Mouse (Mus musculus) heart, adult 10 weeks (tissue): Measurements from ENCODE around the gene Hist1h2bc. TPM values are rescaled to one million over a fixed set of nuclear protein-coding genes. Genes with fewer than 3 reads are reported as not detected.

Experiments used
- polyA plus RNA-seq: library from polyadenylated mRNA; stranded (reverse); fragments of 350-450 nt; fragmentation: Illumina TruSeq; extraction: RNeasy Lipid Tissue Mini Kit (QIAGEN cat#74804); gene quantifications from one replicate; pipeline ENCODE4 v1.2.3, GENCODE M21; 2014; ENCODE audit warnings: low read depth, low replicate concordance

Hist1h2bc gene
- polyA plus RNA-seq = 121 TPM

GRCm38 (mm10) chr13:23683755-23684281, at the start of gene Hist1h2bc, which contains the start of gene Hist1h2ac:
TSS of gene Hist1h2bc (plus strand) at chr13:23684199.
TSS of gene Hist1h2ac (minus strand) at chr13:23683948.

GRCm38 (mm10) chr13:23695514-23695913, 11.5 kb downstream of the Hist1h2bc start, which contains the start of gene Hist1h1t:
TSS of gene Hist1h1t (plus strand) at chr13:23695814.

GRCm38 (mm10) chr13:23698300-23698693, 14.3 kb downstream of the Hist1h2bc start, which contains the start of gene Hist1h4c:
TSS of gene Hist1h4c (minus strand) at chr13:23698454.

GRCm38 (mm10) chr13:23710374-23711089, 26.5 kb downstream of the Hist1h2bc start, which contains the start of gene Hfe:
TSS of gene Hfe (minus strand) at chr13:23710854.

GRCm38 (mm10) chr13:23738677-23739068, 54.7 kb downstream of the Hist1h2bc start, which contains the start of gene Hist1h1c:
TSS of gene Hist1h1c (plus strand) at chr13:23738808.

Other genes starting within 250 kb of the Hist1h2bc start
- gene Btn1a1, start 218.3 kb upstream of the Hist1h2bc start, polyA plus RNA-seq = not detected
- gene Btn2a2, start 195.3 kb upstream of the Hist1h2bc start, polyA plus RNA-seq = not detected
- 46.3 TPM for gene Hist1h4h, start 153.1 kb upstream of the Hist1h2bc start, polyA plus RNA-seq
- gene Hist1h2af, start 150.3 kb upstream of the Hist1h2bc start, polyA plus RNA-seq = 2.5 TPM
- not detected for gene Hist1h3g, start 148.8 kb upstream of the Hist1h2bc start, polyA plus RNA-seq
- 0.89 TPM for gene Hist1h2bh, start 140.8 kb upstream of the Hist1h2bc start, polyA plus RNA-seq
- gene Hist1h3f, start 140.1 kb upstream of the Hist1h2bc start, polyA plus RNA-seq = 0.68 TPM
- not detected for gene Hist1h4f, start 132.6 kb upstream of the Hist1h2bc start, polyA plus RNA-seq
- 0.21 TPM for gene Hist1h1d, start 130.9 kb upstream of the Hist1h2bc start, polyA plus RNA-seq
- gene Hist1h3e, start 121.8 kb upstream of the Hist1h2bc start, polyA plus RNA-seq = not detected
- not detected for gene Hist1h2ae, start 113.0 kb upstream of the Hist1h2bc start, polyA plus RNA-seq
- not detected for gene Hist1h2bg, start 112.8 kb upstream of the Hist1h2bc start, polyA plus RNA-seq
- gene Hist1h2bf, start 110.0 kb upstream of the Hist1h2bc start, polyA plus RNA-seq = not detected
- not detected for gene Hist1h2ad, start 109.8 kb upstream of the Hist1h2bc start, polyA plus RNA-seq
- gene Hist1h3d, start 108.4 kb upstream of the Hist1h2bc start, polyA plus RNA-seq = 0.76 TPM
- gene Hist1h4d, start 102.6 kb upstream of the Hist1h2bc start, polyA plus RNA-seq = not detected
- 8.1 TPM for gene Hist1h2be, start 63.1 kb upstream of the Hist1h2bc start, polyA plus RNA-seq
- 3.8 TPM for gene Hist1h1e, start 61.6 kb upstream of the Hist1h2bc start, polyA plus RNA-seq
- gene Hist1h2ac, start 251 bp upstream of the Hist1h2bc start, polyA plus RNA-seq = 1.0 TPM
- not detected for gene Hist1h1t, start 11.6 kb downstream of the Hist1h2bc start, polyA plus RNA-seq
- gene Hist1h4c, start 14.3 kb downstream of the Hist1h2bc start, polyA plus RNA-seq = not detected
- 35.3 TPM for gene Hfe, start 26.7 kb downstream of the Hist1h2bc start, polyA plus RNA-seq
- gene Hist1h1c, start 54.6 kb downstream of the Hist1h2bc start, polyA plus RNA-seq = 171 TPM
- not detected for gene Hist1h3c, start 61.4 kb downstream of the Hist1h2bc start, polyA plus RNA-seq
- not detected for gene Hist1h2bb, start 62.5 kb downstream of the Hist1h2bc start, polyA plus RNA-seq
- not detected for gene Hist1h2ab, start 66.9 kb downstream of the Hist1h2bc start, polyA plus RNA-seq
- not detected for gene Hist1h3b, start 68.1 kb downstream of the Hist1h2bc start, polyA plus RNA-seq
- gene Hist1h4b, start 72.8 kb downstream of the Hist1h2bc start, polyA plus RNA-seq = not detected
- not detected for gene Hist1h4a, start 77.0 kb downstream of the Hist1h2bc start, polyA plus RNA-seq
- not detected for gene Hist1h3a, start 78.2 kb downstream of the Hist1h2bc start, polyA plus RNA-seq
- gene Hist1h1a, start 79.5 kb downstream of the Hist1h2bc start, polyA plus RNA-seq = not detected
- 0.31 TPM for gene Trim38, start 85.7 kb downstream of the Hist1h2bc start, polyA plus RNA-seq
- gene Slc17a2, start 122.8 kb downstream of the Hist1h2bc start, polyA plus RNA-seq = not detected
- 0.34 TPM for gene Slc17a3, start 155.2 kb downstream of the Hist1h2bc start, polyA plus RNA-seq
- not detected for gene Slc17a1, start 183.6 kb downstream of the Hist1h2bc start, polyA plus RNA-seq
- not detected for gene Slc17a4, start 230.8 kb downstream of the Hist1h2bc start, polyA plus RNA-seq
- not detected for gene Hist1h2ba, start 250.0 kb downstream of the Hist1h2bc start, polyA plus RNA-seq